Mouse (Mus musculus): ENCODE measurements around the gene Mdga1. TPM values are rescaled to one million over a fixed set of nuclear protein-coding genes. Genes with fewer than 3 reads are reported as not detected.

Gene Mdga1
- polyA plus RNA-seq, 2 experiments = 0.75 to 1.7 TPM

- Histone ChIP-seq H3K4me3 (ENCODE audit: insufficient read depth in 1 of 2, low read depth in 2 of 2, low read length in 2 of 2) (no peak overlapping the region), H3K9me3 (ENCODE audit: control insufficient read depth, low read length) (no peaks in the 10 kb centered on the region), H3K4me1 (replicated peaks; ENCODE audit: control insufficient read depth in 2 of 2, insufficient read depth in 2 of 2, low read length in 1 of 2) (no peaks in the 10 kb centered on the region; a peak in 1 of 4 replicates), H3K27me3 (ENCODE audit: control insufficient read depth, insufficient read depth, low read length) (no peaks in the 10 kb centered on the region; the same call in 1 of the 2 replicates), H3K4me2 (ENCODE audit: low read depth) (no peak overlapping the region), H3K36me3 (replicated peaks; ENCODE audit: control insufficient read depth, insufficient read depth, low read depth) (no peaks in the 10 kb centered on the region), H3K27ac (no peak overlapping the region), H3K9ac (replicated peaks) (no peak overlapping the region)
- TF ChIP-seq EP300 (IDR thresholded peaks at IDR 0.05; ENCODE audit: low read depth) (no peak), CTCF (IDR thresholded peaks at IDR 0.05; ENCODE audit: low read depth) (no peak)
- WGBS (ENCODE audit: insufficient replicate concordance) = 50% methylated on average over 4 of the region's 4 CpGs
- ATAC-seq (ENCODE audit: insufficient read depth) (no peak), DNase-seq (ENCODE audit: low read depth in 3 of 3, low spot score in 3 of 3) (no peak)
Measured at GRCm38 (mm10) chr17:29979020-29979419, 9.1 kb upstream of the Mdga1 start.

GRCm38 (mm10) chr17:29975731-29976130 is 5.8 kb upstream of the Mdga1 start:
- Histone ChIP-seq H3K9ac (replicated peaks) (no peak overlapping the region), H3K4me2 (ENCODE audit: low read depth) (no peak overlapping the region), H3K27me3 (ENCODE audit: control insufficient read depth, insufficient read depth, low read length) (no peaks in the 10 kb centered on the region; the same call in 1 of the 2 replicates), H3K27ac (no peak overlapping the region), H3K4me1 (replicated peaks; ENCODE audit: control insufficient read depth in 2 of 2, insufficient read depth in 2 of 2, low read length in 1 of 2) (no peaks in the 10 kb centered on the region; a peak in 1 of 4 replicates), H3K36me3 (replicated peaks; ENCODE audit: control insufficient read depth, insufficient read depth, low read depth) (no peaks in the 10 kb centered on the region), H3K9me3 (ENCODE audit: control insufficient read depth, low read length) (no peaks in the 10 kb centered on the region), H3K4me3 (ENCODE audit: insufficient read depth in 1 of 2, low read depth in 2 of 2, low read length in 2 of 2) (no peak overlapping the region)
- ATAC-seq (ENCODE audit: insufficient read depth) (no peak), DNase-seq (ENCODE audit: low read depth in 3 of 3, low spot score in 3 of 3) (peak in 2 of 3 experiments; percentile 24 to 31)
- no peak for TF ChIP-seq EP300 (IDR thresholded peaks at IDR 0.05; ENCODE audit: low read depth)
- peak; percentile 92 for TF ChIP-seq CTCF (IDR thresholded peaks at IDR 0.05; ENCODE audit: low read depth)
- WGBS (ENCODE audit: insufficient replicate concordance) = 6% methylated on average over 8 of the region's 8 CpGs

- no peaks in the 10 kb centered on the region; a peak in 1 of 4 replicates for H3K4me1 ChIP-seq (replicated peaks; ENCODE audit: control insufficient read depth in 2 of 2, insufficient read depth in 2 of 2, low read length in 1 of 2)
- WGBS (ENCODE audit: insufficient replicate concordance) = 50% methylated on average over 7 of the region's 7 CpGs
- H3K27ac ChIP-seq = no peak overlapping the region
- H3K36me3 ChIP-seq (replicated peaks; ENCODE audit: control insufficient read depth, insufficient read depth, low read depth) = no peaks in the 10 kb centered on the region
- H3K27me3 ChIP-seq (ENCODE audit: control insufficient read depth, insufficient read depth, low read length) = no peaks in the 10 kb centered on the region; the same call in 1 of the 2 replicates
- no peak overlapping the region for H3K4me3 ChIP-seq (ENCODE audit: insufficient read depth in 1 of 2, low read depth in 2 of 2, low read length in 2 of 2)
- H3K9ac ChIP-seq (replicated peaks) = no peak overlapping the region
- DNase-seq (ENCODE audit: low read depth in 3 of 3, low spot score in 3 of 3) (no peak), ATAC-seq (ENCODE audit: insufficient read depth) (no peak)
- no peak overlapping the region for H3K4me2 ChIP-seq (ENCODE audit: low read depth)
- no peaks in the 10 kb centered on the region for H3K9me3 ChIP-seq (ENCODE audit: control insufficient read depth, low read length)
- TF ChIP-seq CTCF (IDR thresholded peaks at IDR 0.05; ENCODE audit: low read depth) (no peak), EP300 (IDR thresholded peaks at IDR 0.05; ENCODE audit: low read depth) (no peak)
Measured at GRCm38 (mm10) chr17:29973226-29973625, 3.3 kb upstream of the Mdga1 start.

- TF ChIP-seq CTCF (IDR thresholded peaks at IDR 0.05; ENCODE audit: low read depth) (no peak), EP300 (IDR thresholded peaks at IDR 0.05; ENCODE audit: low read depth) (no peak)
- Histone ChIP-seq H3K36me3 (replicated peaks; ENCODE audit: control insufficient read depth, insufficient read depth, low read depth) (no peaks in the 10 kb centered on the region), H3K27ac (no peak overlapping the region), H3K9ac (replicated peaks) (no peak overlapping the region), H3K4me3 (ENCODE audit: insufficient read depth in 1 of 2, low read depth in 2 of 2, low read length in 2 of 2) (no peak overlapping the region), H3K4me2 (ENCODE audit: low read depth) (no peak overlapping the region), H3K9me3 (ENCODE audit: control insufficient read depth, low read length) (no peaks in the 10 kb centered on the region), H3K4me1 (replicated peaks; ENCODE audit: control insufficient read depth in 2 of 2, insufficient read depth in 2 of 2, low read length in 1 of 2) (no peaks in the 10 kb centered on the region; a peak in 1 of 4 replicates), H3K27me3 (ENCODE audit: control insufficient read depth, insufficient read depth, low read length) (no peaks in the 10 kb centered on the region; the same call in 1 of the 2 replicates)
- WGBS (ENCODE audit: insufficient replicate concordance) = 57% methylated on average over 15 of the region's 15 CpGs
- DNase-seq (ENCODE audit: low read depth in 3 of 3, low spot score in 3 of 3) (no peak), ATAC-seq (ENCODE audit: insufficient read depth) (no peak)
Measured at GRCm38 (mm10) chr17:29971761-29972432, 2.0 kb upstream of the Mdga1 start.

- TF ChIP-seq CTCF (IDR thresholded peaks at IDR 0.05; ENCODE audit: low read depth) (no peak), EP300 (IDR thresholded peaks at IDR 0.05; ENCODE audit: low read depth) (no peak)
- no peak overlapping the region for H3K4me3 ChIP-seq (ENCODE audit: insufficient read depth in 1 of 2, low read depth in 2 of 2, low read length in 2 of 2)
- no peak overlapping the region for H3K4me2 ChIP-seq (ENCODE audit: low read depth)
- 35% methylated on average over 5 of the region's 5 CpGs for WGBS (ENCODE audit: insufficient replicate concordance)
- DNase-seq (ENCODE audit: low read depth in 3 of 3, low spot score in 3 of 3) (no peak), ATAC-seq (ENCODE audit: insufficient read depth) (no peak)
- no peak overlapping the region for H3K27ac ChIP-seq
- no peaks in the 10 kb centered on the region for H3K36me3 ChIP-seq (replicated peaks; ENCODE audit: control insufficient read depth, insufficient read depth, low read depth)
- no peak overlapping the region for H3K9ac ChIP-seq (replicated peaks)
- H3K27me3 ChIP-seq (ENCODE audit: control insufficient read depth, insufficient read depth, low read length) = peaks cover 8% of the 10 kb centered on the region; the same call in 1 of the 2 replicates
- 0 out of 4 replicates have a peak, but pooled peaks cover 0 to 4% of the 10 kb centered on the region in 2 experiments for H3K4me1 ChIP-seq (replicated peaks; ENCODE audit: control insufficient read depth in 2 of 2, insufficient read depth in 2 of 2, low read length in 1 of 2)
- H3K9me3 ChIP-seq (ENCODE audit: control insufficient read depth, low read length) = no peaks in the 10 kb centered on the region
Measured at GRCm38 (mm10) chr17:29965506-29965905, 4.4 kb downstream of the Mdga1 start.
